Comparison of ENCODE assay signal across 20 mouse cellular contexts in the genomic region with DNA sequence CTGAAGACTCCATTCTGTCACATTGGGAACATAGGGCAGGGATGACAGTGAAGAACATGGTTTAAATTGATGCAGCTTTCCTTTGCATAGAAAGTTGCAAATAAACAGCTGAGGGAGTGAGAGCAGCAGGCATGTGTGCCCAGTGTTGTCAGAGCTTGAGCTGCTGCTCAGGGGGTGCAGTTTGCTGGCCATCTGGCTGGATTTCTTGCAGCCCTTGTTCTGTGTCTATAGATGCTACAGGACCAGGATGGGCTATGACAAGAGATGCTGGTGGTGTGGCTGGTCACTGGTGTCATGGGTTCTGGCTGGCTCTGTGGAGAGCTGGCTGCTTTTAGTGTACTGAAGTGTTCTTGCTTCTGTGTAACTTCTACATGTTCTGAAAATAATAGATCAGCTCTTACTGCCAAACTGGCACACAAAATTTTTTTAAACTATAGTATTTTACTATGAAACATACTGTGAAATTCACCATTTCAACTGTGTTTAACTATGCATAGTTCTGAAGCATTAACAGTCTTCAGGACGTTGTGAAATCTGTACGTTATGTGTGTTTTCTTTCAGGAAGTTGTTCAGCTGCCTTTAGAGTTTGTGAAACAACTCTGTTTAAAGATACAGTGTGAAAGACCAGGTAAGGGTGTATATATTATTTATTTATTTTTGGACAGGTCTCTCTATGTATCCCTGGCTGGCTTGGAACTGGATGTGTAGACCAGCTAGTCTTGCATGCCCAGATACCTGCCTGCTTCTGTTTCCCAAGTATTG.
"Had no signal": no experiment of that assay in that cellular context is flagged by ENCODE, and none has a peak within 500 bp of the region (broad histone marks: within the 10 kb centered on the region; RNA-seq: fewer than 3 reads in every experiment).

No protein-coding gene starts in this region.

- H3K27ac ChIP-seq: intestine, embryonic 15.5 days; kidney, embryonic 15.5 days; limb, embryonic 12.5 days; limb, embryonic 15.5 days; liver, embryonic 14.5 days; midbrain, embryonic 10.5 days; midbrain, embryonic 13.5 days had no signal

- H3K4me3 ChIP-seq: intestine, embryonic 15.5 days; kidney, embryonic 15.5 days; limb, embryonic 12.5 days; limb, embryonic 15.5 days; megakaryocyte, embryonic 14.5 days; midbrain, embryonic 10.5 days; midbrain, embryonic 13.5 days had no signal

- DNase-seq: kidney, adult 11 months; kidney, adult 8-10 months; kidney, postnatal 14 days; kidney, postnatal 4 days; left cerebral cortex, postnatal 4 days; liver, postnatal 0 days; lung, embryonic 14.5 days; lung, postnatal 14 days; lung, postnatal 4 days; thymus, adult 18-20 months; thymus, postnatal 14 days; thymus, postnatal 4 days had no signal

- ATAC-seq: intestine, embryonic 15.5 days; liver, postnatal 0 days; midbrain, embryonic 13.5 days had no signal
